Mouse (Mus musculus): Measurements from ENCODE around the gene Upk1a. TPM values are rescaled to one million over a fixed set of nuclear protein-coding genes. Genes with fewer than 3 reads are reported as not detected.
A peak's percentile ranks its signal among the peaks of the same experiment; 100 is the strongest.

Upk1a gene
- total and polyA plus RNA-seq, 2 experiments from 2014 or later = 0.84 to 1.5 TPM

DNA sequence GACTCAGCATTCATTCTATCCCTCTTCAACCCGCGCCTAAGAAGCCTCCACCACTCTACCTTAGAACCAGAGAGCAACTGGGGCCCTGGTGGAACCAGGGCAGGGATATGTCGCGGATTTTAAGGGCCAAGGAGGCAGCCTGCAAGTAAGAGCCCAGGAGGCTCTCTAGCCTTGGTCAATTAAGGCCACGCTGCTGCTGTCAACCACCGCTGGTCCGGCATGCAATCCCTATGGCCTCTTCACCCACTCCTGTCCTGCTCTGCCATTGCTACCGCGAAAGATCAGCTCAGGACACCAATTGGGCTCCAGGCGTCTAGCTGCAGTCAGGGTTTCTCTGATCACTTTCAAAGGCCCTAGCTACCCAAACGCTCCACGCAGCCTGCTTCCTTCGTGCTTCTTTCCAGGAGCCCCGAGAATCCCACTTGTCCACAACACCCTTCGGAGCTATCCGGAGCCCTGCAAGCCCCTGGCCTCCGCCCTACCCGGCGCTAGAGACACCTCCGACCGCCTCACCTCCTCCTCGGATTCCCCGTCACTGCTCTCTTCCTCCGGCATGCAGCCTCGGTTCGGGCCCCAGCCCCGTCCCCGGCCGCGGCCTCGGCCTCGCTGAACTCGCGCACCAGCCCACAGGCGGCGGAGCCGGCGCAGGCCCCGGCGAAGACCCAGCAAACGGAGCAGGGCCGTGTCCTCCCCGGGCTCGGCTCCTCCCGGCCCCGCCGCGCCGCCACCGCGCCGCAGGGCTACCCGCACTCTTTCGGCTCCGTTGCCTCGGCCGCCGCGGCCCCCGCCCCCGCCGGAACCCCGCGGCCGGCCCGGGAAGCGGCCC is 24.6 kb downstream of the Upk1a start:
- Histone ChIP-seq H3K27me3 (ENCODE audit: insufficient read depth, low read length) (no peaks in the 10 kb centered on the region), H3K4me1 (ENCODE audit: insufficient read depth, low read length) (peaks cover 9% of the 10 kb centered on the region; the same call in 1 of the 2 replicates), H3K9me3 (ENCODE audit: low read length) (no peaks in the 10 kb centered on the region), H3K27ac (ENCODE audit: low read depth, low read length) (peak overlapping the region; percentile 97), H3K9ac (replicated peaks; ENCODE audit: low read length, poor library complexity, severe bottlenecking) (peak overlapping the region; percentile 98), H3K4me2 (ENCODE audit: low read depth, low read length, poor library complexity, severe bottlenecking) (peak overlapping the region; percentile 89), H3K36me3 (ENCODE audit: insufficient read depth, low read length) (peaks cover 29% of the 10 kb centered on the region), H3K4me3 (ENCODE audit: low read depth, low read length) (peak overlapping the region; percentile 79)
- TF ChIP-seq CTCF (IDR thresholded peaks at IDR 0.05) = no peak
- peak; percentile 13 for DNase-seq (ENCODE audit: low spot score)
- ATAC-seq (ENCODE audit: low FRiP score) = peak; percentile 38
- WGBS = 1% methylated on average over 49 of the region's 67 CpGs

DNA sequence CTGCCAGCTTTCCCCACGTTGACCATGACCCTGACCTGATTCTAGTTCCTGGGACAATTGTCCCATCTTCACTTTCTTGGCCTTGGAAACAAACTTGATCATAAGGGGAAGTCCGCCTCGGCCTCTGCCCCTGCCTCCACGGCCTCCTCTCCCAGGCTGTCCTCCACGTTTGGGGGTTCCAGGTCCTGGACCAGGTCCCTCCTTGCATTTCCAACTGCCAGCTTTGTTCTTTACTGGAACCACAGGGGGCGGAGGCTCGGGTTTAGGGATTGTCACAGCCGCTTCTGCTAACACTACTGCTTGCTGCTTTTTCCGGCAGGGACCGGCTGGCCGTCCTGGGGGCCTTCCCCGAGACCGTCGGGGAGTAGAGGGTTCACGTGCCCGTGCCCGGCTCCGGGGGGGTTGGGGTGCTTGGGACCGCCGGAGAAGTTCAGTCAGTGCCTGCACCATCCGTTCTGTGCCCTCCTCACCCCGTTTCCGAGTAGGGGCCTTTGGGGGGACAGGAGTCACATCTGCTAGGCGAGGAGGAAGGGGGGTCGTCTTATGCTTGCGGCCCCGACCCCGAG is 26.1 kb downstream of the Upk1a start:
- no peak overlapping the region for H3K4me3 ChIP-seq (ENCODE audit: low read depth, low read length)
- ATAC-seq (ENCODE audit: low FRiP score) (no peak), DNase-seq (ENCODE audit: low spot score) (no peak)
- no peak overlapping the region for H3K9ac ChIP-seq (replicated peaks; ENCODE audit: low read length, poor library complexity, severe bottlenecking)
- H3K9me3 ChIP-seq (ENCODE audit: low read length) = no peaks in the 10 kb centered on the region
- H3K4me1 ChIP-seq (ENCODE audit: insufficient read depth, low read length) = peaks cover 9% of the 10 kb centered on the region; the same call in 1 of the 2 replicates
- TF ChIP-seq CTCF (IDR thresholded peaks at IDR 0.05) = no peak
- peaks cover 44% of the 10 kb centered on the region for H3K36me3 ChIP-seq (ENCODE audit: insufficient read depth, low read length)
- peak overlapping the region; percentile 89; the same call in 1 of the 2 replicates for H3K4me2 ChIP-seq (ENCODE audit: low read depth, low read length, poor library complexity, severe bottlenecking)
- H3K27me3 ChIP-seq (ENCODE audit: insufficient read depth, low read length) = no peaks in the 10 kb centered on the region
- 86% methylated on average over 28 of the region's 28 CpGs for WGBS
- H3K27ac ChIP-seq (ENCODE audit: low read depth, low read length) = no peak overlapping the region

- Histone ChIP-seq H3K4me2 (ENCODE audit: low read depth, low read length, poor library complexity, severe bottlenecking) (no peak overlapping the region), H3K4me1 (ENCODE audit: insufficient read depth, low read length) (peaks cover 9% of the 10 kb centered on the region; the same call in 1 of the 2 replicates), H3K9me3 (ENCODE audit: low read length) (no peaks in the 10 kb centered on the region), H3K27me3 (ENCODE audit: insufficient read depth, low read length) (no peaks in the 10 kb centered on the region), H3K4me3 (ENCODE audit: low read depth, low read length) (no peak overlapping the region), H3K9ac (replicated peaks; ENCODE audit: low read length, poor library complexity, severe bottlenecking) (no peak overlapping the region), H3K36me3 (ENCODE audit: insufficient read depth, low read length) (peaks cover 55% of the 10 kb centered on the region), H3K27ac (ENCODE audit: low read depth, low read length) (no peak overlapping the region)
- 92% methylated on average over 7 of the region's 7 CpGs for WGBS
- ATAC-seq (ENCODE audit: low FRiP score) = no peak
- TF ChIP-seq CTCF (IDR thresholded peaks at IDR 0.05) = no peak
- DNase-seq (ENCODE audit: low spot score) = no peak
These were observed 27.5 kb downstream of the Upk1a start for GRCm38 (mm10) chr7:30585170-30585569.

- Histone ChIP-seq H3K36me3 (ENCODE audit: insufficient read depth, low read length) (peaks cover 64% of the 10 kb centered on the region), H3K27ac (ENCODE audit: low read depth, low read length) (no peak overlapping the region), H3K9me3 (ENCODE audit: low read length) (no peaks in the 10 kb centered on the region), H3K27me3 (ENCODE audit: insufficient read depth, low read length) (no peaks in the 10 kb centered on the region), H3K9ac (replicated peaks; ENCODE audit: low read length, poor library complexity, severe bottlenecking) (no peak overlapping the region), H3K4me1 (ENCODE audit: insufficient read depth, low read length) (peaks cover 9% of the 10 kb centered on the region; the same call in 1 of the 2 replicates), H3K4me2 (ENCODE audit: low read depth, low read length, poor library complexity, severe bottlenecking) (no peak overlapping the region), H3K4me3 (ENCODE audit: low read depth, low read length) (no peak overlapping the region)
- no peak for ATAC-seq (ENCODE audit: low FRiP score)
- no peak for DNase-seq (ENCODE audit: low spot score)
- 93% methylated on average over 10 of the region's 10 CpGs for WGBS
- TF ChIP-seq CTCF (IDR thresholded peaks at IDR 0.05) = no peak
These were observed 28.3 kb downstream of the Upk1a start for GRCm38 (mm10) chr7:30584339-30584738.

GRCm38 (mm10) chr7:30581547-30581946 is 31.1 kb downstream of the Upk1a start:
- Histone ChIP-seq H3K9ac (replicated peaks; ENCODE audit: low read length, poor library complexity, severe bottlenecking) (no peak overlapping the region), H3K27me3 (ENCODE audit: insufficient read depth, low read length) (no peaks in the 10 kb centered on the region), H3K27ac (ENCODE audit: low read depth, low read length) (no peak overlapping the region), H3K4me2 (ENCODE audit: low read depth, low read length, poor library complexity, severe bottlenecking) (no peak overlapping the region), H3K4me3 (ENCODE audit: low read depth, low read length) (no peak overlapping the region), H3K36me3 (ENCODE audit: insufficient read depth, low read length) (peaks cover 91% of the 10 kb centered on the region), H3K4me1 (ENCODE audit: insufficient read depth, low read length) (no peaks in the 10 kb centered on the region), H3K9me3 (ENCODE audit: low read length) (no peaks in the 10 kb centered on the region)
- WGBS = 95% methylated on average over 16 of the region's 16 CpGs
- ATAC-seq (ENCODE audit: low FRiP score) (no peak), DNase-seq (ENCODE audit: low spot score) (no peak)
- no peak for TF ChIP-seq CTCF (IDR thresholded peaks at IDR 0.05)

- no peak for TF ChIP-seq CTCF (IDR thresholded peaks at IDR 0.05)
- H3K4me3 ChIP-seq (ENCODE audit: low read depth, low read length) = no peak overlapping the region
- no peak overlapping the region for H3K27ac ChIP-seq (ENCODE audit: low read depth, low read length)
- ATAC-seq (ENCODE audit: low FRiP score) (no peak), DNase-seq (ENCODE audit: low spot score) (no peak)
- no peak overlapping the region for H3K4me2 ChIP-seq (ENCODE audit: low read depth, low read length, poor library complexity, severe bottlenecking)
- peaks cover 97% of the 10 kb centered on the region for H3K36me3 ChIP-seq (ENCODE audit: insufficient read depth, low read length)
- H3K9me3 ChIP-seq (ENCODE audit: low read length) = no peaks in the 10 kb centered on the region
- H3K4me1 ChIP-seq (ENCODE audit: insufficient read depth, low read length) = no peaks in the 10 kb centered on the region
- no peaks in the 10 kb centered on the region for H3K27me3 ChIP-seq (ENCODE audit: insufficient read depth, low read length)
- no peak overlapping the region for H3K9ac ChIP-seq (replicated peaks; ENCODE audit: low read length, poor library complexity, severe bottlenecking)
- 92% methylated on average over 8 of the region's 8 CpGs for WGBS
These were observed 32.7 kb downstream of the Upk1a start for GRCm38 (mm10) chr7:30579950-30580349.

Data from midbrain, postnatal 0 days (tissue).